Mouse (Mus musculus) layer of hippocampus, adult 9-10 months (tissue): ENCODE data around the gene Vapb.
"Not testable (repeated sequence)": the region's sequence is repeated elsewhere in the genome, so short reads cannot be mapped to it uniquely, and the experiment has no call there.

Experiments
- DNase-seq: peaks from one replicate; pipeline ENCODE4 v3.0.0; 2022; ENCODE audit warnings: low spot score

The Vapb gene

GRCm38 (mm10) chr2:173737222-173737989 lies at the start of gene Vapb:
TSS of gene Vapb (plus strand) at chr2:173737511.
- DNase-seq = peak; percentile 92

DNA sequence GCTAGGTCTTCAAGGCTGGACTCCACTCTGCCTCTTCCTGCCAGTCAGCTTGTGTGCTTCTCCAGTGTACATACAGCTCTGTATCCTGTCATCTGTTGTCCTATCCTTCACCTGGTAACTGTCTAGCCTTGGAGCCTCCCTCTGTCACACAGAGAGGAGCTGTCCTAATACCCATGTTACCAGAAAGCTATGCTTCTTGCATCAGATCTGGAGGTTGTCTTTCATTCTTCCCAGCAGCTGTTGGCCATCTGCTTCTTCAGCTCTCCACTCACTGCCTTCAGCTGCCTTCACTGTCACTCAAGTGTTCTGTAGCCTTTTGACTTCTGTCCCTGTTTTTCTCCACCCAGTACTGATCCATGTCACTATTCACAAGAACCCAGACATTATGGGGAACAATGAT lies 47.5 kb upstream of the Vapb start:
- no peak for DNase-seq

GRCm38 (mm10) chr2:173691748-173692147 lies 45.6 kb upstream of the Vapb start:
- DNase-seq = no peak

DNA sequence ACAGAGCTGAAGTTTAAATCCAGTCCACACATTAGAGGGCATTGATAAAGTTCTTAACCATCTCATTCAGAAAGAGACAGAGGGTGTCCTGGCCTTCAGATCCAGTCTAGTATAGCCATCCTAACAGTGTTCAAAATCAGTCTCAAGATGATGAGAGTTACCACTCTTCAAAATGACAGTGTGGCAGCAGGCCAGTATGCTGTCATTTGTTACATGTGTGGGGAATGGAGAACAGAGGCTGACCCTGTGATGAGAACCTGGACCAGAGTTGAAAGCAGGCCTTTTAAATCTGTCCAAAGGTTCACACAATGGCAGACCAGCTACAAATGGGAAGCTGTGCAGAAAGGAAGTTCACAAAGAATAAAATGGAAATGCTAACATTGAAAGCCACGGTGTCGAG lies 44.6 kb upstream of the Vapb start:
- DNase-seq = no peak

- DNase-seq = no peak
Observed at GRCm38 (mm10) chr2:173698850-173699249, 38.5 kb upstream of the Vapb start.

DNA sequence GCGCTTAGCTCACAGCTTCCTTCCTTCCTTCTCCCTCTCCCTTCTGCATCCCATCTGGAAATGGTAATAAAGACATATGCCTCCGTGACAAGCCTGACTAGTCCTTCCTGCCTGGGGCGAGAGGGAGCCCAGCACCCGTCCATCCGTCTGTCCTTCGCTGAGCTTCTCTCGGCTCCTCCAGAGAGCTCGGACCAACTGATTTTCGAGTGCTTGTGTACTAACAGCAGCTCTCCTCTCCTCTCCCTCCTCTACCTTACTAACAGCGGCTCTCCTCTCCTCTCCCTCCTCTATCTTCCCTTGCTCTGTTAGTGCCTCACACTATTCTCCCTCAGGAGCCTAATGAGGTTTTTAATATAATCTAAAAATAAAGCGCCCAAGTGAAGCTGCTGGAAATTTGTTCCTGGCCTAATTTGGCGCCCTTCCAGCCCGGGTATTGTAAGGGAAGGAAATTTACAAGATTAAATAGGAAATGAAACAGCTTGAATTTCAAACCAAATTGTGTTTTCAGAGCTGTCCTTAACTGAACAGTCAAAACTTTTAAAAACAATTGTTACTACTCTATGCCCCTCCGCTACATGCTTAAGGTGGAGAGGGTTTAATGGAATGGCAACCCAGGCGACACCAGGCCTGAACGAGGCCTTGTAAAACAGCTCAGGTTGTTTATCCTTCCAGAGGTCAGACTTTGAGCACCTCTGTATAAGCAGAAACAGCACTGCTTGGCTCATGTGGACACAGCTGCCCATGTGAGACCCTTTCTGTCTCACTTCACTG lies 35.0 kb upstream of the Vapb start:
- no peak for DNase-seq

- no peak for DNase-seq
Observed at GRCm38 (mm10) chr2:173702867-173703237, 34.5 kb upstream of the Vapb start.

- no peak for DNase-seq
Observed at GRCm38 (mm10) chr2:173705827-173706551, 31.3 kb upstream of the Vapb start.

- not testable (repeated sequence) for DNase-seq
Observed at GRCm38 (mm10) chr2:173707626-173708025, 29.7 kb upstream of the Vapb start.

DNA sequence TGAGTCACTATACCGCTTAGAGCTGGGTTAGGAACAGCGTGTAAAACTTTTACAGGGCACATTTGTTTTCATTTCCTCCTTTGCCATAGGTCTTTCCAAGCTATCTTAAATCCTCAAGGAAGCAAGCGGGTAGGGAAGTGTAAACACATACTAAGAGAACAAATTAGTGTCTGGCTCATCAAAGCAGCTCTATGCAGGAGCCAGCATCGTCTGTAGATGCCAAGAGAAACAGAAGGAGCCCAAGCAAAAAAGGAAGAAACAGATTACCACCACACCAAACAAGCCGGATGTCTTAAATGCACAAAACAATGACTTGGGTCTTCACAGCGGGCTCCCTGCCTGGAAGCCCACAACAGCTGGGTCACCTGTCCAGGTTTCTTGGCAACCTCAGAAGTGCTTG lies 27.1 kb upstream of the Vapb start:
- no peak for DNase-seq

- no peak for DNase-seq
Observed at GRCm38 (mm10) chr2:173712656-173713055, 24.7 kb upstream of the Vapb start.

- no peak for DNase-seq
Observed at GRCm38 (mm10) chr2:173713241-173713640, 24.1 kb upstream of the Vapb start.

- no peak for DNase-seq
Observed at GRCm38 (mm10) chr2:173714620-173715218, 22.6 kb upstream of the Vapb start.

DNA sequence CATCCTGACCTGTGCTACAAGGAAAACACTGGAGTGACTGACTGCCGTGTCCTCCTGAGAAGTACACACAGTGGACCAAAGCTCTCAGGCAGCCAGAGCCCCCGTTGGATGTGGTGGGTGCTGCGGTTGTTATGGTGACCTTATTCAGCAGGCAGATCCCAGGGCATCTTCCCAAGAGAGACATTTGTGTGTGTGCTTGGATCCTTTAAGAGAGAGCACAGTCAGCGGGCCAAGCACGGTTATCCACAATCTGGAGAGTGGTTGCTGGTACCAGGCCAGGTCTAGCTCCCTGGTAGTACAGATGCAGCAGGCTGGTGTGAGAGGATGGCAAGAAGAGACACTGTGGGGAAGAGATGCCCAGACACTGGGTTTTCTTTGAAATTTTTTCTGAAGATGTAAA lies 20.3 kb upstream of the Vapb start:
- DNase-seq = no peak

DNA sequence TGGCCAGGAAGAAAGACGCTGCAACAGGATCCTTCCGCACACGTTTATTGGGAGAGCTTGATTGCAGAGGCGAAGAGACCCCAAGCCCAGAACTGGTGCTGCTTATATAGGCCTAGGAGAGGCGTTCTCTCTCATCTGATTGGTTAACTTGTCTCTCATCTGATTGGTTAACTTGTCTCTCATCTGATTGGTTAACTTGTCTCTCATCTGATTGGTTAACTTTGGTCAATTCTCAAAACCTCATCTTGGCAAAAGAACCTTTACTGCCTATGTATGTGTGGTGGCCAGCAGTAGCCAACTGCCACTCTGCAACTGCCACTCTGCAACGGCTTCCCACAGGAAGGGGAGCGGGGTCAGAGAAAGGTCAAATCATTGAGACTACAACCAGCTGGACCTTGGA lies 18.2 kb upstream of the Vapb start, which contains the start of gene 1700010B08Rik:
Gene 1700010B08Rik, plus strand, starts transcription at position 301 of the 400 bp plus-strand sequence.
- DNase-seq = not testable (repeated sequence)

DNA sequence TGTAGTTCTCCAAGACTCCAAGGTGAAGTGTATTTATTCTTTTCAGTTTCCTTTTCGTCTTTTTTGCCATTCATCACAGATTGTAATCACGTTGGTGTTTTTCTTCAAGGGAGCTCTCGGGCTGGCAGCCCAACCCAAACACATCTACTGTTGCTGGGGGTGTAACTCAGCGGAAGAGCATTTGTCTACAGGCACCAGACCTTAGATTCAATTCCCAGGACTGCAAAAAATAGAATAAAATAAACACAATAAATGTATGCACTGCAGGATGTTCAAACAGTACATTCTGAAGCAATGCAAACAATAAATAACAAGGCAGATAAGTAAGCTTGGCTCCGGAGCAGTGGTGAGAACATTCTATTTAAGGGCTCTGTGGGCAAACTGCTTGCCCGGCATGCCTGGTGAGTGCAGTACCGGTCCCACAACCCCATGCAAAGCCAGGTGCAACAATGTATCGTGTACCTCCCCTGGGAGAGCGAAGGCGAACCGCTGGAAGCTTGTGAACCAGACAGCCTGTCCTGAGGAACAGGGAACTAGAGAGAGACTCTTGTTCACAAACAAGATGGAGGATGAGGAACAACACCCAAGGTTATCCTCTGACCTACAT lies 15.0 kb upstream of the Vapb start:
- no peak for DNase-seq

GRCm38 (mm10) chr2:173724382-173724781 lies 12.9 kb upstream of the Vapb start:
- no peak for DNase-seq

DNA sequence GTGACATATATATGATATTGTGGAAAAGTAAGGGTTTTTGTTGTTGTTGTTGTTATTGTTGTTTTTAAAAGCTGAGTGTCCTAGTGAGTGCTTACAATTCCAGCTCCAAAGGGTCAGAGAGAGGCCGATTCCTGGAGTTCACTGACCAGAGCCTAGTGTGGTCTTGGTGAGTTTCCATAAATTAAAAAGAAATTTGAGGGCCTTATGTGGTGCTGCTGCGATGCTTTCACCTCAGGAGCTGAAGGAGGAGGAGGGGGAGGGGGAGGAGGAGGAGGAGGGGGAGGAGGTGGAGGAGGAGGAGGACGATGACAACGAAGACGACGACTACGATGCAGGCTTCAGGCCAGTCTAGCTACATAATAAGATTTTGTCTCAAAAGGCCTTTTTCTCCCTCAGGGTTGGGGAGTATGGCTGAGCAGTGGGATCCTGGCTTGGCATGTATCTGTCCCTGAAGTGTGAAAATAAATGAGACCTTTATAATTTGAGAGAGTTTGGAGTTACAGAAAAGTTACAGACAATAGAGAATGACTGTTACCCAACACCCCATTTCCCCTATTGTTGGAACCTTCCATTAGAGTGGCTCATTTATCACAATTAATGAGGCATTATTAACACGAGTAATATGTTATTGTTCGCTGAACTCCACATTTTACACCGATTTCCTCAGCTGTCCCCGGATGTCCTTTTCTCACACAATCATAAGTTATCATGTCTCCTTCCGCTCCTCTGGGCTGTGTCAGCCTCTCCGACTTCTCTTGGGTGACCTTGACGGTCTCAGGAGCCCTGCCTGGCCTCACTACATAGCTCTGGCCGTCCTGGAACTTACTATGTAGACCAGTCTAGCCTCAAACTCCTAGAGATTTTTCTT lies 12.1 kb upstream of the Vapb start:
- no peak for DNase-seq

GRCm38 (mm10) chr2:173725819-173726218 lies 11.5 kb upstream of the Vapb start:
- no peak for DNase-seq

DNA sequence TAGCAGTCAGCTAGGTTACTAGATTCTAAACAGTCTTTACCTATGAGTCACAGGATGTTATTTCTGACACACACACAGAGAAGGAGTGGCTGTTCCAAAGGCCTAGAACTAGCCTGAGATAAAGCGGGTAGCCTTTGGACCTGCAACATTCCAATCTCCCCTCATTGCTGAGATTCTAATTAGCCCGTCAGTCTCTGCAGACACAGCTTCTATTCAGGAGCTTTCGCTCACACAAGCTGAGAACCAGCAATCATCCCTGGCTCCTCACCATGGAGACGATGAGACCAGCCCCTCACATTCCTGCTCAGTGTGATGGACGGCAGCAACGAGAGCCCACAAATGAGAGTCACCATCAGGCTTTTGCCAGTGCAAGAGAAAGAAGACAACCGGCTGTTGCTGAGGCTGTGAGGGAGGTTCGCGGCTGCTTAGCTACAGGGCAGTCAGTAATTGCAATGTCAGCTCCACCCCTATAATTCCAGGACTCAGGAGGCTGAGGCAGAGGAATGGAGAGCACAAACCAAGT lies 6.8 kb upstream of the Vapb start:
- DNase-seq = no peak

GRCm38 (mm10) chr2:173734426-173734825 lies 2.9 kb upstream of the Vapb start:
- DNase-seq = no peak
